Mouse (Mus musculus) left cerebral cortex, adult 2 months (tissue): ENCODE measurements around the gene Rufy3. TPM values are rescaled to one million over a fixed set of nuclear protein-coding genes. Genes with fewer than 3 reads are reported as not detected.
"Not testable (repeated sequence)": the region's sequence is repeated elsewhere in the genome, so short reads cannot be mapped to it uniquely, and the experiment has no call there.

Source experiments
- DNase-seq, 2 experiments: peaks; one replicate each; pipeline ENCODE4 v3.0.0; 2021 to 2022; ENCODE audit warnings: low spot score in 2 of 2, mixed read lengths in 1 of 2; ENCODE audit errors: extremely low spot score in 1 of 2
- H3K27ac ChIP-seq: fragments of 200-600 bp; 2 replicates; pipeline ENCODE4 v1.8.1; 2022
- H3K4me3 ChIP-seq: fragments of 200-600 bp; 2 replicates; pipeline ENCODE4 v1.8.1; 2022
- CTCF ChIP-seq: fragments of 200-600 bp; IDR thresholded peaks from 2 replicates; pipeline ENCODE4 v1.8.1; 2022; ENCODE audit warnings: antibody characterized with exemption, mild to moderate bottlenecking, moderate library complexity
- intact Hi-C: fragments of 180-260 bp; cut with DNase I; formaldehyde crosslinking; loops from one replicate; pipeline ENCODE4 v1.15.1; 2025
- long read RNA-seq, 2 experiments: library from polyadenylated mRNA; stranded (forward); transcript quantifications; one replicate each; pipeline ENCODE4 v2.0.0; 2021; ENCODE audit warnings: borderline mapping rate in 2 of 2
- total RNA-seq, 2 experiments: library from RNA; stranded (reverse); gene quantifications; 2 replicates each; pipeline ENCODE4 v1.2.3; 2021

The Rufy3 gene
- total RNA-seq, result 100 to 1,000 TPM; 175 to 181 TPM
- long read RNA-seq, experiment 1, full-length matches to known transcripts, result 147 of 193 reads
- long read RNA-seq, experiment 1, partial matches to known transcripts, result 8 of 193 reads
- long read RNA-seq, experiment 1, other reads (novel, unspliced or antisense), result 38 of 193 reads
- long read RNA-seq, experiment 2, full-length matches to known transcripts, result 82 of 118 reads
- long read RNA-seq, experiment 2, partial matches to known transcripts, result 7 of 118 reads
- long read RNA-seq, experiment 2, other reads (novel, unspliced or antisense), result 29 of 118 reads

- peak; percentile 53 for TF ChIP-seq CTCF
- Histone ChIP-seq H3K4me3 (peak within 1 kb of the TSS; percentile 80), H3K27ac (peak within 1 kb of the TSS; percentile 78)
- peak; percentile 79 to 82 for DNase-seq
- intact Hi-C loops, result loop anchor here (1.0 kb wide), 1 partner anchor 19 kb away; no protein-coding TSS in a partner anchor
These were observed at the start of gene Rufy3 for GRCm38 (mm10) chr5:88564501-88565147. Gene Rufy3, plus strand, starts transcription at chr5:88565040.

DNA sequence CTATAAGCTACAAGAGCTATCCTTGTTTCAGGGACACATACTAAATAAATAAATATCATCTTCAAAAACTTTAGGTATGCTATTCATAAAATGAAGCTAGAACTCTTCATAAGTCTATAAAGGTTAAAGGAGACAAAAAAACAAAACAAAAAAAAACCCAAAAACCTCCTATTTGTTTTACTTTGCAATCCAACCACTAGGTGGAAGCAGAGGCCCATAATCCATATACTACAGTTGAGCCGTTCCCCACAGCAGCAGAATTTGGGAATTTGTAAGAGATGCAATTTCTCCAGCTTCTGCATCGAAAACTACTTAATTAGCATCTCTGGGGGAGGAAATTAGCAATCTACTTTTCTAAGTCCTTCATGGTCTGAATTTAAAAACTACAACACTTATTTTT, 45.6 kb upstream of the Rufy3 start:
- intact Hi-C loops, result no loop called here
- TF ChIP-seq CTCF, result peak; percentile 74
- no peak overlapping the region for H3K4me3 ChIP-seq
- no peak for DNase-seq
- no peak overlapping the region for H3K27ac ChIP-seq

DNA sequence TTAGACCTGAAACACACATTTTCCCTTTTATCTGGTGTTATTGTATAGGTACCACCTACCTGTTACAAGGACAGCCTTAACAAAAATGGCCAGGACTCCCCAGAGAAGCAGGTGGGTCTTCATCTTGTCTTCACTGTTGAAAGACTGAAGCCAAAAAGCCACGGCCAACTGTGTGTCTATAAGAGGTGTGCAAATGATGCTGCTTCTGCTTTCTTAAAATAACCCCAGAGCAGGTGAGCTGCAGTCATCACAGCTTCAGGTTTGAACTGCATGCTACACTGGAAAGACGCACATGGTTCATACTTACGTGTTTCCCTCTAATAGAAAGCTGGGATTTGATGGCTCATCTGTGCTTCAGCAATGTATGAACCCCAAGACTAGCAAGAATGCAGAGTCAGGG, 37.2 kb upstream of the Rufy3 start, which contains the start of gene Jchain:
Gene Jchain (minus strand): TSS at position 235 of the 400 bp plus-strand sequence.
- no peak for DNase-seq
- intact Hi-C loops, result no loop called here
- no peak within 1 kb of the TSS for H3K4me3 ChIP-seq
- TF ChIP-seq CTCF, result no peak
- H3K27ac ChIP-seq, result no peak within 1 kb of the TSS

- intact Hi-C loops, result no loop called here
- Histone ChIP-seq H3K4me3 (no peak overlapping the region), H3K27ac (no peak overlapping the region)
- no peak for TF ChIP-seq CTCF
- no peak for DNase-seq
These were observed 33.9 kb upstream of the Rufy3 start for GRCm38 (mm10) chr5:88530908-88531307.

DNA sequence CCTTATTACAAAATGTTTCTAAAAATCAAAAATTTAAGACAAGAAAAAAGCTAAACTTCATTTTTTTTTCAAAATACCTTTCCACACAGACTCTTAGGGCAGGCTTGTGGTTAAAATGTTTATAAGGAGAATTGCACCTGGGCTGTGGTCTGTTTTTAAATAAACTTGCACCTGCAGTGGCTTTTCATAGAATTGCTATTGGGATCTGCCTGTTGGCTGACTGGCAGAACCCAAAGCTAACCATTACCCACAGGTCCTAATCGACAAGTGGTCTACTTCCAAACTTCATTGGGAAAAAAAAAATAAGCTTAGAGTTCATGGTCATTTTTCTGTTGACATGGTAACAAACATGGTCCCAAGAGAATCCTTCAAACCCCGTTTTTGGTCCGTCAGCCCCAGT, 30.1 kb upstream of the Rufy3 start:
- no peak for DNase-seq
- intact Hi-C loops, result no loop called here
- no peak overlapping the region for H3K4me3 ChIP-seq
- no peak for TF ChIP-seq CTCF
- H3K27ac ChIP-seq, result no peak overlapping the region

GRCm38 (mm10) chr5:88540845-88541244, 24.0 kb upstream of the Rufy3 start:
- no peak overlapping the region for H3K4me3 ChIP-seq
- intact Hi-C loops, result no loop called here
- no peak for DNase-seq
- no peak overlapping the region for H3K27ac ChIP-seq
- no peak for TF ChIP-seq CTCF

- no peak overlapping the region for H3K4me3 ChIP-seq
- DNase-seq, result peak in 1 of 2 experiments; percentile 30
- intact Hi-C loops, result no loop called here
These were observed 22.1 kb upstream of the Rufy3 start for GRCm38 (mm10) chr5:88542651-88543282.

GRCm38 (mm10) chr5:88544411-88544810, 20.4 kb upstream of the Rufy3 start:
- H3K27ac ChIP-seq, DNase-seq, intact Hi-C loops, H3K4me3 ChIP-seq: not testable (repeated sequence)

More at GRCm38 (mm10) chr5:88542651-88543282, 22.1 kb upstream of the Rufy3 start:
- no peak overlapping the region for H3K27ac ChIP-seq
- peak; percentile 79 for TF ChIP-seq CTCF

DNA sequence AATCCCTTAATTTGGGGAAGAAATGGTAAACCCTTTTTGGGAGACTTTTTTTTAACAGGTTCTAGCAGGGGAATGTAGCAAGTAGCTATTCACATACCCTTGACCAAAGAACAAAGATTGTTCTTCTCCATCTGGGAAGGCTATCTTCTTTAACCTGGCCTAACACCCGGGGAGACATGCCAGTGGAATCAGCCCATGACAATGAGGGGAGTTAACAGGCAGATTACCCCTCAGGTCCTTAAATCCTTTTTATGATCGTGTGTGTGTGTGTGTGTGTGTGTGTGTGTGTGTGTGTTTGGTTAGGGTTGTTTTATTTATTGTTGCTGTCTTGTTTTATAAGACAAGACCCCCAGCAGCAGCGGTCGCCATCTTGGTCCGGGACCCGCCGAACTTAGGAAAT, 19.3 kb upstream of the Rufy3 start:
- no peak overlapping the region for H3K27ac ChIP-seq
- no peak for TF ChIP-seq CTCF
- intact Hi-C loops, result no loop called here
- DNase-seq, result no peak
- no peak overlapping the region for H3K4me3 ChIP-seq

DNA sequence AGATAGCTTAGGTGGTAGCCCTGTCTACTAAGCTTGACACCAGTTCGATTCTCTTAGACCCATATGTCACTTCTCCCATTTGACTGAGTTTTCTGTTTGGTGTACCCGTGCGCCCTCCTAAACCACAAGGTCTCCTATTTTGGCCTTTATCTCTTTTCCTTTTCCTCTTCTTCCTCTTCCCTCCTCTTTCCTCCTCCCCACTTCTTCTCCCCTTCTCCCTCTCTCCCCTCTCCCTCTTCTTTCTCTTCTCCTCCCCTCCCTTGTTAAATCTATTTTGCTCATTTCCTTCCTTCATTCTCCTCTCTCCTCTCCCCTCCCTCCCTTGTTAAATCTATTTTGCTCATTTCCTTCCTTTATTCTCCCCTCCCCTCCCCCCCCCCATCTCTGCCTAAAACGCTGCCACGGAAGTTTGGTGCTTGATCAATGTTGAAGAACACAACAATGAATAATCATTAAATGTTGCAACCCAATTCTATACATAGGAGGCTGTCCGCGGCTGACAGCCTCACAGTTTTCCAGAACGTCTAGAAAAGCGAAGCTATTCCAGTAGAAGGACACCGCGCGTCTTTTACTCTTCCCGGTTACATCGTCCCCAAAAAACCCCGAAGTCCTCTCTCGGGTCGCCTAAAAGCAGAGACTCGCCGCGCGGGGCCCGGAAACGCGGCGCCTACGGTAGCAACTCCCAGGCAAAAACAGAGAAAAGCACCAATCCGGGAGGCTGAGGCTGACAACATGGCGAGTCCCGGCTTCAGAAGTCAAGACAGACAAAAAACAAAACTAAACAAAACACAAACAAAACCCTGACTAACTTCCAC, 11.4 kb upstream of the Rufy3 start:
- intact Hi-C loops, result loop anchor here (5.0 kb wide), 2 partner anchors 34 to 124 kb away; partner anchors contain the start of gene Grsf1
- TF ChIP-seq CTCF, result no peak

DNA sequence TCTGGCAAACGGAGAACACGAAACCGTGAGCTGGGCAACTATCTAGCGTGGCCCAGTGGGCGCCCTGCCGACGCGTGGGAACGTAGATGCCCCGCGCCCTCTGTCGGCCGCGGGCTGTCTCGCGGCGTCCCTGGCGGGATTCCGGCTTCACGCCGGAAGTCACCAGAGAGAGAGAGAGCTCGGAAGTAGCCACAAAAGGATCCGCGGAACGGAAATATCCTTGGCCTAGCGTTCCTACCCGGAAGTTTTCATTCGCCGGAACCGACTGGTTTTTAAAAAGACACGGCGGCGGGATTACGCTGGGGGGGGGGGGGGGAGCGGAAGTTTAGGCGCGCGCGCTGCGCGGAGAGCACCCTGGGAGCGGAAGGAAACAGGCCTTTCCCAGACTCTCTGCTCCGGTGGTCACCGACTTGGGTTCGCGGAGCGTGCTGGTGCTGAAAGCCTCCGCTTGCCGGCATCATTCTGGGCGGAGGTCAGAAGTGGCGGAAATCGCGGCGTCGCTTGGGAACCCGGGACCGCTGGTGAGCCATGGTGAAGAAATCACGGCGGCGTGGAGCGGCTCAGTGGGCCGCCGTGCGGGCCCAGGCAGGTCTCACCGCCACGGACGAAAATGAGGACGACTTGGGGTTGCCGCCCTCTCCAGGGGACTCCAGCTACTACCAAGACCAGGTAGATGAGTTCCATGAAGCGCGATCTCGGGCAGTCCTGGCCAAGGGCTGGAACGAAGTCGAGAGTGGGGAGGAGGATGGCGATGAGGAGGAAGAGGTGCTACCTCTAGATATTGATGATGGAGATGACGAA, 10.6 kb upstream of the Rufy3 start, which contains the start of gene Utp3:
Gene Utp3 (plus strand): TSS at position 377 of the 801 bp plus-strand sequence.
- peak within 1 kb of the TSS; percentile 94 for H3K27ac ChIP-seq
- DNase-seq, result peak; percentile 94 to 95
- peak within 1 kb of the TSS; percentile 89 for H3K4me3 ChIP-seq
- TF ChIP-seq CTCF, result peak; percentile 86
- intact Hi-C loops, result loop anchor here (5.0 kb wide), 2 partner anchors 33 to 123 kb away; partner anchors contain the start of gene Grsf1

More for the DNA sequence above, 11.4 kb upstream of the Rufy3 start:
- H3K4me3 ChIP-seq, result peak overlapping the region; percentile 54
- DNase-seq, result no peak
- peak overlapping the region; percentile 94 for H3K27ac ChIP-seq
